Mouse (Mus musculus): Measurements from ENCODE around the gene Etfrf1. TPM values are rescaled to one million over a fixed set of nuclear protein-coding genes. Genes with fewer than 3 reads are reported as not detected.

Etfrf1 gene
- polyA plus RNA-seq, 2 experiments: 20.1 to 29.5 TPM

GRCm38 (mm10) chr6:145246841-145247240 lies 35.9 kb downstream of the Etfrf1 start:
- 86% methylated on average over 5 of the region's 5 CpGs for WGBS
- peaks cover 17% of the 10 kb centered on the region for H3K4me1 ChIP-seq (ENCODE audit: control insufficient read depth, insufficient read depth, low read length)
- no peak overlapping the region for H3K4me3 ChIP-seq (replicated peaks; ENCODE audit: low read length)
- no peak overlapping the region for H3K4me2 ChIP-seq (replicated peaks; ENCODE audit: low read depth, low read length, severe bottlenecking)
- H3K27me3 ChIP-seq (ENCODE audit: control insufficient read depth, insufficient read depth, low read length): no peaks in the 10 kb centered on the region
- ATAC-seq (ENCODE audit: low FRiP score, low read depth): no peak
- H3K9me3 ChIP-seq (ENCODE audit: control insufficient read depth, low read length): no peaks in the 10 kb centered on the region
- peaks cover 24% of the 10 kb centered on the region for H3K36me3 ChIP-seq (ENCODE audit: control insufficient read depth, insufficient read depth, low read length)
- TF ChIP-seq POLR2A (IDR thresholded peaks at IDR 0.05; ENCODE audit: borderline replicate concordance, extremely low read depth, insufficient read depth, insufficient read length): no peak
- no peak overlapping the region for H3K27ac ChIP-seq (replicated peaks; ENCODE audit: low read depth, low read length)
- DNase-seq (ENCODE audit: low spot score): no peak
- no peak overlapping the region for H3K9ac ChIP-seq (ENCODE audit: low read depth, low read length, severe bottlenecking)

- DNase-seq (ENCODE audit: low spot score) (no peak), ATAC-seq (ENCODE audit: low FRiP score, low read depth) (no peak)
- Histone ChIP-seq H3K9me3 (ENCODE audit: control insufficient read depth, low read length) (no peaks in the 10 kb centered on the region), H3K4me2 (replicated peaks; ENCODE audit: low read depth, low read length, severe bottlenecking) (0 out of 2 replicates have a peak overlapping the region, but pooled peaks have one; percentile 18), H3K9ac (ENCODE audit: low read depth, low read length, severe bottlenecking) (no peak overlapping the region), H3K4me3 (replicated peaks; ENCODE audit: low read length) (peak overlapping the region; percentile 95; the same call in 1 of the 2 replicates), H3K4me1 (ENCODE audit: control insufficient read depth, insufficient read depth, low read length) (peaks cover 17% of the 10 kb centered on the region), H3K27me3 (ENCODE audit: control insufficient read depth, insufficient read depth, low read length) (no peaks in the 10 kb centered on the region), H3K27ac (replicated peaks; ENCODE audit: low read depth, low read length) (no peak overlapping the region), H3K36me3 (ENCODE audit: control insufficient read depth, insufficient read depth, low read length) (peaks cover 20% of the 10 kb centered on the region)
- no peak for TF ChIP-seq POLR2A (IDR thresholded peaks at IDR 0.05; ENCODE audit: borderline replicate concordance, extremely low read depth, insufficient read depth, insufficient read length)
- WGBS: 56% methylated on average over 3 of the region's 3 CpGs
Measured at GRCm38 (mm10) chr6:145247886-145248285, 37.0 kb downstream of the Etfrf1 start.

- peaks cover 17% of the 10 kb centered on the region for H3K4me1 ChIP-seq (ENCODE audit: control insufficient read depth, insufficient read depth, low read length)
- H3K27me3 ChIP-seq (ENCODE audit: control insufficient read depth, insufficient read depth, low read length): no peaks in the 10 kb centered on the region
- peak overlapping the region; percentile 77 for H3K4me2 ChIP-seq (replicated peaks; ENCODE audit: low read depth, low read length, severe bottlenecking)
- peak overlapping the region; percentile 95 for H3K4me3 ChIP-seq (replicated peaks; ENCODE audit: low read length)
- ATAC-seq (ENCODE audit: low FRiP score, low read depth) (peak; percentile 27; the same call in 1 of the 2 replicates), DNase-seq (ENCODE audit: low spot score) (no peak)
- WGBS: under 1% methylated on average over 69 of the region's 124 CpGs
- H3K9me3 ChIP-seq (ENCODE audit: control insufficient read depth, low read length): no peaks in the 10 kb centered on the region
- no peak for TF ChIP-seq POLR2A (IDR thresholded peaks at IDR 0.05; ENCODE audit: borderline replicate concordance, extremely low read depth, insufficient read depth, insufficient read length)
- peak overlapping the region; percentile 88 for H3K27ac ChIP-seq (replicated peaks; ENCODE audit: low read depth, low read length)
- peak overlapping the region; percentile 92 for H3K9ac ChIP-seq (ENCODE audit: low read depth, low read length, severe bottlenecking)
- peaks cover 9% of the 10 kb centered on the region for H3K36me3 ChIP-seq (ENCODE audit: control insufficient read depth, insufficient read depth, low read length)
Measured at GRCm38 (mm10) chr6:145249291-145250184, 38.6 kb downstream of the Etfrf1 start.

- Histone ChIP-seq H3K27ac (replicated peaks; ENCODE audit: low read depth, low read length) (peak within 1 kb of the TSS; percentile 88), H3K4me3 (replicated peaks; ENCODE audit: low read length) (peak within 1 kb of the TSS; percentile 95), H3K9ac (ENCODE audit: low read depth, low read length, severe bottlenecking) (peak within 1 kb of the TSS; percentile 92), H3K9me3 (ENCODE audit: control insufficient read depth, low read length) (no peaks in the 10 kb centered on the region), H3K4me1 (ENCODE audit: control insufficient read depth, insufficient read depth, low read length) (peaks cover 17% of the 10 kb centered on the region), H3K4me2 (replicated peaks; ENCODE audit: low read depth, low read length, severe bottlenecking) (peak within 1 kb of the TSS; percentile 77), H3K27me3 (ENCODE audit: control insufficient read depth, insufficient read depth, low read length) (no peaks in the 10 kb centered on the region), H3K36me3 (ENCODE audit: control insufficient read depth, insufficient read depth, low read length) (peaks cover 5% of the 10 kb centered on the region; the same call in 1 of the 2 replicates)
- WGBS: under 1% methylated on average over 29 of the region's 83 CpGs
- ATAC-seq (ENCODE audit: low FRiP score, low read depth): peak; percentile 92
- DNase-seq (ENCODE audit: low spot score): peak; percentile 92
- TF ChIP-seq POLR2A (IDR thresholded peaks at IDR 0.05; ENCODE audit: borderline replicate concordance, extremely low read depth, insufficient read depth, insufficient read length): peak; percentile 47; the same call in 1 of the 2 replicates
Measured at GRCm38 (mm10) chr6:145250185-145250791, 39.4 kb downstream of the Etfrf1 start, which contains the start of gene Kras. Kras (minus strand) TSS chr6:145250239.

- H3K36me3 ChIP-seq (ENCODE audit: control insufficient read depth, insufficient read depth, low read length): peaks cover 5% of the 10 kb centered on the region; the same call in 1 of the 2 replicates
- no peak for ATAC-seq (ENCODE audit: low FRiP score, low read depth)
- H3K27me3 ChIP-seq (ENCODE audit: control insufficient read depth, insufficient read depth, low read length): no peaks in the 10 kb centered on the region
- peak overlapping the region; percentile 77 for H3K4me2 ChIP-seq (replicated peaks; ENCODE audit: low read depth, low read length, severe bottlenecking)
- WGBS: 10% methylated on average over 16 of the region's 16 CpGs
- H3K4me1 ChIP-seq (ENCODE audit: control insufficient read depth, insufficient read depth, low read length): peaks cover 18% of the 10 kb centered on the region
- peak overlapping the region; percentile 95 for H3K4me3 ChIP-seq (replicated peaks; ENCODE audit: low read length)
- no peak for DNase-seq (ENCODE audit: low spot score)
- peak overlapping the region; percentile 92 for H3K9ac ChIP-seq (ENCODE audit: low read depth, low read length, severe bottlenecking)
- TF ChIP-seq POLR2A (IDR thresholded peaks at IDR 0.05; ENCODE audit: borderline replicate concordance, extremely low read depth, insufficient read depth, insufficient read length): no peak
- H3K9me3 ChIP-seq (ENCODE audit: control insufficient read depth, low read length): no peaks in the 10 kb centered on the region
- peak overlapping the region; percentile 88 for H3K27ac ChIP-seq (replicated peaks; ENCODE audit: low read depth, low read length)
Measured at GRCm38 (mm10) chr6:145250820-145251219, 39.9 kb downstream of the Etfrf1 start.
